Mouse (Mus musculus) urinary bladder, adult 18-20 months (tissue): ENCODE measurements around the gene Prss22.
"Not testable (repeated sequence)": the region's sequence is repeated elsewhere in the genome, so short reads cannot be mapped to it uniquely, and the experiment has no call there.

ENCODE experiments used
- DNase-seq, 2 experiments: peaks; one replicate each; pipeline ENCODE4 v3.0.0; 2022; ENCODE audit warnings: low spot score in 2 of 2, mixed read lengths in 2 of 2

Gene Prss22

GRCm38 (mm10) chr17:23947486-23947885, 50.4 kb downstream of the Prss22 start:
- DNase-seq, result not testable (repeated sequence)
